Mouse (Mus musculus): Measurements from ENCODE around the gene Prune2. TPM values are rescaled to one million over a fixed set of nuclear protein-coding genes. Genes with fewer than 3 reads are reported as not detected.

Gene Prune2
- polyA plus RNA-seq, 1 experiment = 61.8 TPM

DNA sequence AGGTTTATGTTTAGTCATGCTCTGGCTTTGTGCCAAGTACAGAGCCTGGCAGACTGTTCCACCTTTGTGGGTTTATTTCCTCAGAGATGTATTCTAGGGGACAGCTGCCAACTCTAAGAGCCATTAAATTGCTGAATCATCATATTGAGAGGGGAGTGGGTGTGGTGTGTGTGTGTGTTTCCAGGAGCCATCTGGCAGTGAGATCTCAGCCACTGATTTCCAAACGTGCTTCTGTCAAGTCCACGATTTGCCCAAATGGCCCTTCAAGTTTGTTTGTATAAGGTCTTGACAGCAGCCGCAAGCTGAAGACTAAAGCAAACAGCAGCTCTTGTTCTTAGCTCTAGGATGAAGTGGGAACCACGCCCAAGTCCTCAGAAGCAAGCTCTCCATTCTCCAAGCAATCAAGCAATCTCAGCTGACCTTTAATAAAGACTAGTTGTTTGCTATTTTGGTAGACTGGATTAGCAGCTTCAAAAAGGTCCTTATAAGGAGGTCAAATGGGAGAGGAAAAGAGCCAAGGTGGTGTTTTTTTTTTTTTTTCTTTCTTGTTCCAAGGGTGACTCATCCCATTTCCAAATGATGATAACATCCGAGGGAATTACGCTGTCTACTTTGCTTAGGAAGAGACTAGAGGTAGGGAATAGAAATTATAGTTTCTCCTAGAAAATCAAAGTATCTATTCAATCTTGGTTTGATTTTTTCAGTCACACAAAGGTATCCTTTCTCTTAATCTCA lies 55.5 kb downstream of the Prune2 start:
- peak overlapping the region; percentile 52 for H3K4me2 ChIP-seq (ENCODE audit: low read depth)
- TF ChIP-seq POLR2AphosphoS2 (IDR thresholded peaks at IDR 0.05; ENCODE audit: insufficient read length, low read depth) (no peak), TCF3 (IDR thresholded peaks at IDR 0.05; ENCODE audit: insufficient read length, low read depth) (no peak), MAX (IDR thresholded peaks at IDR 0.05; ENCODE audit: low read depth) (peak; percentile 29), TCF12 (IDR thresholded peaks at IDR 0.05; ENCODE audit: insufficient read depth, poor library complexity, severe bottlenecking) (no peak), REST (IDR thresholded peaks at IDR 0.05; ENCODE audit: insufficient read depth, insufficient read length) (no peak), POLR2A (IDR thresholded peaks at IDR 0.05; ENCODE audit: insufficient read length, low read depth) (no peak), E2F4 (IDR thresholded peaks at IDR 0.05; ENCODE audit: insufficient read depth) (no peak), SRF (IDR thresholded peaks at IDR 0.05; ENCODE audit: control insufficient read depth, insufficient read length, low read depth) (no peak), CEBPB (IDR thresholded peaks at IDR 0.05; ENCODE audit: insufficient read depth, poor library complexity, severe bottlenecking) (no peak; the same call in 1 of the 2 replicates), MYOD1 (IDR thresholded peaks at IDR 0.05; ENCODE audit: control insufficient read depth in 1 of 3, insufficient read length in 2 of 3, low read depth in 2 of 3) (peak in 2 of 3 experiments; percentile 22 to 64), USF1 (IDR thresholded peaks at IDR 0.05; ENCODE audit: low read depth) (no peak), MYOG (IDR thresholded peaks at IDR 0.05; ENCODE audit: control insufficient read depth in 1 of 3, insufficient read depth in 1 of 3, insufficient read length in 2 of 3, low read depth in 2 of 3) (no peak)
- H3K27me3 ChIP-seq (ENCODE audit: control insufficient read depth, insufficient read depth, insufficient read length) = no peaks in the 10 kb centered on the region
- H3K79me2 ChIP-seq (ENCODE audit: control insufficient read depth, insufficient read depth) = peaks cover 20% of the 10 kb centered on the region
- H3ac ChIP-seq (ENCODE audit: control insufficient read depth, insufficient read length) = no peak overlapping the region
- H3K36me3 ChIP-seq (ENCODE audit: control insufficient read depth, insufficient read depth) = peaks cover 60% of the 10 kb centered on the region
- no peak overlapping the region for H3K4me3 ChIP-seq

DNA sequence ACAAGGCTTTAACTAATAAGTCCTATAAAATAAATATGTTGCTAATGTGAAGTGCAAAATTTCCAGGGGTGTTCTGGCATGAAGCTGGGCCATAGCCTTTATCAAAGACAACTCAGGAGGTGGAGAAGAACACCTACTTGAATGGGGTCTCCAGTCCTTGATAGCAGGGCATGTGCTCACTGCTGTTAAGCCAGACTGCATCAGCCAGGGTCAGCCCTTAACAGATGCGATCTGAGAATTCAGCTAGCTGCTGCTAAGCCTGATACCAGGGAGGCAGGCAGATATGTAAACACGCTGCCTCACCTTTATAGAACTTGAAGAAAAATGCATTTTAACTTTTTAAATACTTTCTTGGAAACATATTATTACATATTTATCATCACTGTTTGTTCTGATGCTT lies 57.2 kb downstream of the Prune2 start:
- no peaks in the 10 kb centered on the region for H3K27me3 ChIP-seq (ENCODE audit: control insufficient read depth, insufficient read depth, insufficient read length)
- no peak for TF ChIP-seq REST (IDR thresholded peaks at IDR 0.05; ENCODE audit: insufficient read depth, insufficient read length)
- TF ChIP-seq MYOG (IDR thresholded peaks at IDR 0.05; ENCODE audit: control insufficient read depth in 1 of 3, insufficient read depth in 1 of 3, insufficient read length in 2 of 3, low read depth in 2 of 3) = no peak
- TF ChIP-seq POLR2AphosphoS2 (IDR thresholded peaks at IDR 0.05; ENCODE audit: insufficient read length, low read depth) = no peak
- no peak for TF ChIP-seq CEBPB (IDR thresholded peaks at IDR 0.05; ENCODE audit: insufficient read depth, poor library complexity, severe bottlenecking)
- TF ChIP-seq SRF (IDR thresholded peaks at IDR 0.05; ENCODE audit: control insufficient read depth, insufficient read length, low read depth) = no peak
- TF ChIP-seq POLR2A (IDR thresholded peaks at IDR 0.05; ENCODE audit: insufficient read length, low read depth) = no peak
- no peak for TF ChIP-seq MAX (IDR thresholded peaks at IDR 0.05; ENCODE audit: low read depth)
- no peak for TF ChIP-seq TCF12 (IDR thresholded peaks at IDR 0.05; ENCODE audit: insufficient read depth, poor library complexity, severe bottlenecking)
- TF ChIP-seq E2F4 (IDR thresholded peaks at IDR 0.05; ENCODE audit: insufficient read depth) = no peak
- TF ChIP-seq TCF3 (IDR thresholded peaks at IDR 0.05; ENCODE audit: insufficient read length, low read depth) = no peak
- TF ChIP-seq MYOD1 (IDR thresholded peaks at IDR 0.05; ENCODE audit: control insufficient read depth in 1 of 3, insufficient read length in 2 of 3, low read depth in 2 of 3) = no peak
- no peak for TF ChIP-seq USF1 (IDR thresholded peaks at IDR 0.05; ENCODE audit: low read depth)
- no peak overlapping the region for H3K4me2 ChIP-seq (ENCODE audit: low read depth)

DNA sequence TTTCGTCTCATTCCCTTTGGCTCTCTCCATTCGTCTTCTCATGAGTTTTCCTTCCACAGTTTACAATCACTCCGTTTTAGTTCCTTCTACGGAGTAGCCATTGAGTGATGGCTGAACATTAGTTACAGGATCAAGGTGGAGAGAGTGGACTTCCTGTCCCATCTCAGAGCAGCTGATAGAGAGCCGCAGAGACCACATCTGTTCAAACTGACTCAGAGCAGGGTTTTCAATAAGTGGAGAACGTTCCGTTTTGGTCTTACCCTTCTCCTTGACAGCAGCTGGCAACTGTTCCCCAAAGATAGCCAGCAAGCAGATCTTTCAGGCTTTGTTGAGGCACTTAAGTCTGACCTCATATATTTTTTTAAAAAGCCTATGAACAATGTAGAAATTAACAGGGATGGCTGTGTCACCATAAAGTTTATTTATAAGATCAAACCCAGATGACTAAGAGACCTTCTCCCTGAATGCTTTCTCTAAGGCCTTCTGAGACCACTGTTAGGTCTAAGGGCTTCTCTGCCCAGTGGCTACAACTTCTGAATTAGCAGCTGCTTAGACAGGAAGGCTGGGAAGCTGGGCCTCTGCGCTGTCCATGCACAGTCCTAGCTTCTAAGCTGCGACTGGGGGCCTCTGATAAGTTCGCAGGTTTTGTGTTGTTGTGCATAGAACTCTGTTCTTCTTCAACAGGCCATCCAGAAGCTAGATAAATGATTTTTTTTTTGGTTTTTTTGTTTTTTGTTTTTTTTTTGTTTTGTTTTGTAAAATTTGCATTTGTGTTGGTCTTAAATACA lies 58.6 kb downstream of the Prune2 start:
- Histone ChIP-seq H3K27me3 (ENCODE audit: control insufficient read depth, insufficient read depth, insufficient read length) (no peaks in the 10 kb centered on the region), H3ac (ENCODE audit: control insufficient read depth, insufficient read length) (no peak overlapping the region), H3K79me2 (ENCODE audit: control insufficient read depth, insufficient read depth) (peaks cover 20% of the 10 kb centered on the region), H3K36me3 (ENCODE audit: control insufficient read depth, insufficient read depth) (peaks cover 46% of the 10 kb centered on the region), H3K4me3 (no peak overlapping the region), H3K4me2 (ENCODE audit: low read depth) (peak overlapping the region; percentile 24)
- TF ChIP-seq MYOD1 (IDR thresholded peaks at IDR 0.05; ENCODE audit: control insufficient read depth in 1 of 3, insufficient read length in 2 of 3, low read depth in 2 of 3) (peak in 2 of 3 experiments; percentile 35 to 75), MYOG (IDR thresholded peaks at IDR 0.05; ENCODE audit: control insufficient read depth in 1 of 3, insufficient read depth in 1 of 3, insufficient read length in 2 of 3, low read depth in 2 of 3) (peak in 2 of 3 experiments; percentile 22 to 67), POLR2A (IDR thresholded peaks at IDR 0.05; ENCODE audit: insufficient read length, low read depth) (no peak), CEBPB (IDR thresholded peaks at IDR 0.05; ENCODE audit: insufficient read depth, poor library complexity, severe bottlenecking) (no peak), MAX (IDR thresholded peaks at IDR 0.05; ENCODE audit: low read depth) (no peak), TCF12 (IDR thresholded peaks at IDR 0.05; ENCODE audit: insufficient read depth, poor library complexity, severe bottlenecking) (no peak), TCF3 (IDR thresholded peaks at IDR 0.05; ENCODE audit: insufficient read length, low read depth) (no peak), SRF (IDR thresholded peaks at IDR 0.05; ENCODE audit: control insufficient read depth, insufficient read length, low read depth) (no peak), E2F4 (IDR thresholded peaks at IDR 0.05; ENCODE audit: insufficient read depth) (no peak), POLR2AphosphoS2 (IDR thresholded peaks at IDR 0.05; ENCODE audit: insufficient read length, low read depth) (no peak), USF1 (IDR thresholded peaks at IDR 0.05; ENCODE audit: low read depth) (no peak)

More for the DNA sequence above, 57.2 kb downstream of the Prune2 start:
- Histone ChIP-seq H3K4me3 (no peak overlapping the region), H3K79me2 (ENCODE audit: control insufficient read depth, insufficient read depth) (peaks cover 20% of the 10 kb centered on the region), H3K36me3 (ENCODE audit: control insufficient read depth, insufficient read depth) (peaks cover 60% of the 10 kb centered on the region), H3ac (ENCODE audit: control insufficient read depth, insufficient read length) (no peak overlapping the region)

DNA sequence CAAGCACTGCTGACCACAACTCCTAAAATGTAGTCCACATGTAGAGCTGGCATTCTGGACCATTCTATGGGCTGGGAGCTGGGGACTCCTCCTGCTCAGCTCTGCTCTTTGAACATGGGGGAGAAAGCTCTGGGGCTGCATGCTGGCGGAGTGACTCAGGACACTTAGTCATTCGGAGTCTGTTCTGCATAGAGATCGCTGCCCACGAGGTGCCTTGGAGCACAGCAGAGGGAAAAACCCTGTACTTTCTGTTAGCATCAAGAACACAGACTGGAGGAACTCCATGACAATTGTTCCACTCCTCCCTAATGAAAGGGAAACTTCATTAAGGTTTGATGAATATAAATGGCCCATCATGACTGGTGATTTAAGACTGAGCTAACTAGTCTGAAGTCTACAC lies 68.8 kb downstream of the Prune2 start:
- Histone ChIP-seq H3K4me2 (ENCODE audit: low read depth) (no peak overlapping the region), H3K79me2 (ENCODE audit: control insufficient read depth, insufficient read depth) (no peaks in the 10 kb centered on the region), H3K36me3 (ENCODE audit: control insufficient read depth, insufficient read depth) (peaks cover 73% of the 10 kb centered on the region), H3K27me3 (ENCODE audit: control insufficient read depth, insufficient read depth, insufficient read length) (no peaks in the 10 kb centered on the region), H3K4me3 (no peak overlapping the region), H3ac (ENCODE audit: control insufficient read depth, insufficient read length) (no peak overlapping the region)
- TF ChIP-seq MAX (IDR thresholded peaks at IDR 0.05; ENCODE audit: low read depth) (no peak), TCF3 (IDR thresholded peaks at IDR 0.05; ENCODE audit: insufficient read length, low read depth) (no peak), MYOD1 (IDR thresholded peaks at IDR 0.05; ENCODE audit: control insufficient read depth in 1 of 3, insufficient read length in 2 of 3, low read depth in 2 of 3) (no peak), CEBPB (IDR thresholded peaks at IDR 0.05; ENCODE audit: insufficient read depth, poor library complexity, severe bottlenecking) (no peak), POLR2A (IDR thresholded peaks at IDR 0.05; ENCODE audit: insufficient read length, low read depth) (no peak), MYOG (IDR thresholded peaks at IDR 0.05; ENCODE audit: control insufficient read depth in 1 of 3, insufficient read depth in 1 of 3, insufficient read length in 2 of 3, low read depth in 2 of 3) (no peak), REST (IDR thresholded peaks at IDR 0.05; ENCODE audit: insufficient read depth, insufficient read length) (no peak), SRF (IDR thresholded peaks at IDR 0.05; ENCODE audit: control insufficient read depth, insufficient read length, low read depth) (no peak), E2F4 (IDR thresholded peaks at IDR 0.05; ENCODE audit: insufficient read depth) (no peak)

Measured in myocyte (in vitro differentiated cells).